8 mouse cellular contexts compared by ENCODE assay signal in the genomic region with DNA sequence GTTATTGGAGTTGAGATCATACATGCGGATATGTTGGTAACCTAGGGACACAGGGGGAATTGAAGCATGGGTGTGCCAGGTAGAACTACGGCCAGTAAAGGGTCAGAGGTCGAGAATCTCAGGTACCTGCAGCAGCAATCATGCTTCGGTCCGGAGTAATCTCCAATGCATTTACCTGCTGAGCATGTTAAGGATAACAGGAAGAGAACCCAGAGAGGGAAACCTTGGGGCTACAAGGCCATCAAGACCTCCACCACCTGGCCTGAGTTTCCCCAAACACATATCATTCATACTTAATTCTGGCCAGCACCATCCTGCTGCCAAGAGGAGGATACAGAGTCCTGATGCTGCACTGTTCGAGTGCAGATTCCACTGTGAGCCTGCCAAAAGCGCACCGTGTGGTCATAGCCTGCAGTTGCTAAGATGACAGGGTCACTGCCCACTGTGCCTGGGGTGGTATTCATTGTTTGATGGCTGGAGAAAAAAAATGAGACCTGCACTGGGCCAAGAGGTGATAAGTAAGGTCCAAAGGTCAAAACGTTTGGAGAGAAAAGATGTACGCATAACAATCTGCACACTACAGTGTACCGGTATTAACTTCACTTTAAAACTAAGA. TPM values are rescaled to one million over a fixed set of nuclear protein-coding genes. Genes with fewer than 3 reads are reported as not detected.
DNase-seq lines count a peak whose midpoint lies in the region; ATAC-seq and TF ChIP-seq lines count a peak whose summit lies in the region.

No protein-coding gene starts in this region.

- peaks cover 28% of the 10 kb centered on the region for H3K36me3 ChIP-seq in heart, embryonic 16.5 days (ENCODE audit: control insufficient read depth, insufficient read depth)
- peaks cover 42% of the 10 kb centered on the region for H3K36me3 ChIP-seq in limb, embryonic 15.5 days
- peaks cover 23% of the 10 kb centered on the region for H3K36me3 ChIP-seq in stomach, postnatal 0 days (ENCODE audit: control insufficient read depth, insufficient read depth, low read length)

- no peaks in the 10 kb centered on the region for H3K9me3 ChIP-seq in heart, embryonic 16.5 days (replicated peaks; ENCODE audit: control insufficient read depth, low read length)
- H3K9me3 ChIP-seq in limb, embryonic 15.5 days: no peaks in the 10 kb centered on the region
- H3K9me3 ChIP-seq in stomach, postnatal 0 days (ENCODE audit: control insufficient read depth, low read length): no peaks in the 10 kb centered on the region

- H3K4me3 ChIP-seq in heart, embryonic 16.5 days (ENCODE audit: low read length): peak overlapping the region; percentile 88
- peak overlapping the region; percentile 87 for H3K4me3 ChIP-seq in limb, embryonic 15.5 days
- peak overlapping the region; percentile 66 for H3K4me3 ChIP-seq in stomach, postnatal 0 days (ENCODE audit: low read depth, low read length)

- peak overlapping the region; percentile 92 for H3K9ac ChIP-seq in heart, embryonic 16.5 days (ENCODE audit: low read length)
- peak overlapping the region; percentile 75 for H3K9ac ChIP-seq in limb, embryonic 15.5 days
- peak overlapping the region; percentile 60; the same call in 1 of the 2 replicates for H3K9ac ChIP-seq in stomach, postnatal 0 days (ENCODE audit: low read length)

- ATAC-seq in heart, embryonic 16.5 days (replicated peaks; ENCODE audit: extremely low read depth, insufficient read depth, low FRiP score): no peak
- ATAC-seq in limb, embryonic 15.5 days (ENCODE audit: insufficient number of reproducible peaks, low FRiP score, low TSS enrichment, low read depth): no peak
- peak; percentile 21; the same call in 1 of the 2 replicates for ATAC-seq in stomach, postnatal 0 days (ENCODE audit: low FRiP score, low TSS enrichment)

- H3K27me3 ChIP-seq in heart, embryonic 16.5 days (ENCODE audit: control insufficient read depth, insufficient read depth, low read length): no peaks in the 10 kb centered on the region
- no peaks in the 10 kb centered on the region for H3K27me3 ChIP-seq in limb, embryonic 15.5 days
- no peaks in the 10 kb centered on the region for H3K27me3 ChIP-seq in stomach, postnatal 0 days (ENCODE audit: control insufficient read depth, insufficient read depth, low read length)

- WGBS in heart, embryonic 16.5 days: 45% methylated on average over 11 of the region's 11 CpGs
- 49% methylated on average over 11 of the region's 11 CpGs for WGBS in limb, embryonic 15.5 days
- WGBS in stomach, postnatal 0 days: 34% methylated on average over 11 of the region's 11 CpGs

- no peak overlapping the region for H3K27ac ChIP-seq in heart, embryonic 16.5 days (ENCODE audit: low read length)
- peak overlapping the region; percentile 95; the same call in 1 of the 2 replicates for H3K27ac ChIP-seq in limb, embryonic 15.5 days
- no peak overlapping the region for H3K27ac ChIP-seq in stomach, postnatal 0 days (replicated peaks)

- H3K4me2 ChIP-seq in heart, embryonic 16.5 days (ENCODE audit: low read depth, low read length): peak overlapping the region; percentile 66
- H3K4me2 ChIP-seq in limb, embryonic 15.5 days: peak overlapping the region; percentile 57
- H3K4me2 ChIP-seq in stomach, postnatal 0 days (replicated peaks; ENCODE audit: low read depth): peak overlapping the region; percentile 60

- intact Hi-C loops in gastrocnemius, postnatal 36 days (cut with DNase I): no loop called here

- no peak for TF ChIP-seq CTCF in stomach, postnatal 0 days (IDR thresholded peaks at IDR 0.05; ENCODE audit: low read depth)

- H3K4me1 ChIP-seq in heart, embryonic 16.5 days (ENCODE audit: control insufficient read depth, insufficient read depth, low read length): peaks cover 7% of the 10 kb centered on the region
- H3K4me1 ChIP-seq in limb, embryonic 15.5 days: peaks cover 25% of the 10 kb centered on the region
- peaks cover 4% of the 10 kb centered on the region; the same call in 1 of the 2 replicates for H3K4me1 ChIP-seq in stomach, postnatal 0 days (replicated peaks; ENCODE audit: control insufficient read depth, insufficient read depth)

- DNase-seq in kidney, adult 11 months: peak; percentile 41
- no peak for DNase-seq in kidney, adult 18-20 months
- peak; percentile 48 for DNase-seq in brain, adult 2 months (ENCODE audit: low read depth, low spot score)
- DNase-seq in stomach, postnatal 0 days (ENCODE audit: low spot score): no peak
- DNase-seq in T-cell, adult 2 months (ENCODE audit: low spot score): no peak
- DNase-seq in gastrocnemius, postnatal 36 days: no peak

- TF ChIP-seq EP300 in stomach, postnatal 0 days (optimal IDR thresholded peaks at IDR 0.05): no peak

RNA-seq across cellular contexts. Expression of a gene that starts 0.8 kb away (rescaled TPM):
- polyA plus RNA-seq in heart, embryonic 16.5 days (2015; fragmentation: Nextera tagmentation; extraction: Ambion mirVana): 18.7 and 19.5 TPM in 2 replicates
- 26.2 and 30.5 TPM in 2 replicates for polyA plus RNA-seq in limb, embryonic 15.5 days (2015; fragmentation: Nextera tagmentation; extraction: Ambion mirVana)
- 12.4 and 13.4 TPM in 2 replicates for polyA plus RNA-seq in stomach, postnatal 0 days (2015; fragmentation: Nextera tagmentation; extraction: Ambion mirVana)
- 10 to 100 TPM; 11.9 to 12.1 TPM for total RNA-seq in gastrocnemius, postnatal 36 days (2021)

RNA-seq across cellular contexts. Expression of a gene that starts 4.4 kb away (rescaled TPM):
- 0.21 and 0.25 TPM in 2 replicates for polyA plus RNA-seq in heart, embryonic 16.5 days (2015; fragmentation: Nextera tagmentation; extraction: Ambion mirVana)
- not detected in 2 replicates for polyA plus RNA-seq in limb, embryonic 15.5 days (2015; fragmentation: Nextera tagmentation; extraction: Ambion mirVana)
- polyA plus RNA-seq in stomach, postnatal 0 days (2015; fragmentation: Nextera tagmentation; extraction: Ambion mirVana): 0.13 TPM in 1 of 2 replicates, not detected in the other
- under 1 TPM in 1 of 2 experiments, not detected in 1; 0.26 TPM for total RNA-seq in gastrocnemius, postnatal 36 days (2021)

RNA-seq across cellular contexts. Expression of a gene that starts 7.9 kb away (rescaled TPM):
- polyA plus RNA-seq in heart, embryonic 16.5 days (2015; fragmentation: Nextera tagmentation; extraction: Ambion mirVana): 71.1 and 76.0 TPM in 2 replicates
- polyA plus RNA-seq in limb, embryonic 15.5 days (2015; fragmentation: Nextera tagmentation; extraction: Ambion mirVana): 47.9 and 51.1 TPM in 2 replicates
- polyA plus RNA-seq in stomach, postnatal 0 days (2015; fragmentation: Nextera tagmentation; extraction: Ambion mirVana): 45.4 and 48.9 TPM in 2 replicates
- total RNA-seq in gastrocnemius, postnatal 36 days (2021): 10 to 100 TPM; 50.7 to 54.6 TPM

RNA-seq across cellular contexts. Expression of a gene that starts 8.0 kb away (rescaled TPM):
- polyA plus RNA-seq in heart, embryonic 16.5 days (2015; fragmentation: Nextera tagmentation; extraction: Ambion mirVana): 27.7 and 28.8 TPM in 2 replicates
- 36.3 and 37.5 TPM in 2 replicates for polyA plus RNA-seq in limb, embryonic 15.5 days (2015; fragmentation: Nextera tagmentation; extraction: Ambion mirVana)
- polyA plus RNA-seq in stomach, postnatal 0 days (2015; fragmentation: Nextera tagmentation; extraction: Ambion mirVana): 12.0 and 12.5 TPM in 2 replicates
- 10 to 100 TPM in 1 of 2 experiments, 1 to 10 TPM in 1; 9.5 to 11.7 TPM for total RNA-seq in gastrocnemius, postnatal 36 days (2021)

RNA-seq across cellular contexts. Expression of a gene that starts 10.3 kb away (rescaled TPM):
- polyA plus RNA-seq in heart, embryonic 16.5 days (2015; fragmentation: Nextera tagmentation; extraction: Ambion mirVana): 0.24 and 0.52 TPM in 2 replicates
- 2.8 and 3.0 TPM in 2 replicates for polyA plus RNA-seq in limb, embryonic 15.5 days (2015; fragmentation: Nextera tagmentation; extraction: Ambion mirVana)
- polyA plus RNA-seq in stomach, postnatal 0 days (2015; fragmentation: Nextera tagmentation; extraction: Ambion mirVana): 0.84 and 1.3 TPM in 2 replicates
- total RNA-seq in gastrocnemius, postnatal 36 days (2021): under 1 TPM; 0.05 TPM

Comparison
In these comparisons a context has a peak if more than half of its experiments do, and no peak if none do; other contexts are left out.
1. DNase-seq: peak in kidney, adult 11 months (single experiment) and brain, adult 2 months (single experiment); none in kidney, adult 18-20 months (single experiment), stomach, postnatal 0 days (single experiment), T-cell, adult 2 months (single experiment) and gastrocnemius, postnatal 36 days (0 of 2).
2. Peak in every context shown above with its lines, with median percentiles within 50 percentile points of each other: H3K4me2 ChIP-seq, H3K4me3 ChIP-seq and H3K9ac ChIP-seq.